Mouse (Mus musculus) liver, embryonic 13.5 days (tissue): Measurements from ENCODE around the gene Hspa1l. TPM values are rescaled to one million over a fixed set of nuclear protein-coding genes. Genes with fewer than 3 reads are reported as not detected.
"Not testable (repeated sequence)": the region's sequence is repeated elsewhere in the genome, so short reads cannot be mapped to it uniquely, and the experiment has no call there.

Experiments used
- ATAC-seq: fragments of 200-750 bp; cut with Nextera tagmentation; 2 replicates; pipeline ENCODE4 v1.8.0; 2017; ENCODE audit warnings: low read depth, mild to moderate bottlenecking, moderate number of reproducible peaks, moderate library complexity
- DNase-seq: peaks from one replicate; pipeline ENCODE4 v3.0.0; 2022
- H3K27ac ChIP-seq: fragments of 300-500 bp; sonication (generic); 2 replicates; pipeline ENCODE4 v1.5.1; 2015; ENCODE audit warnings: moderate library complexity, mild to moderate bottlenecking, inconsistent platforms
- H3K27me3 ChIP-seq: fragments of 300-500 bp; sonication (generic); 2 replicates; pipeline ENCODE4 v1.6.1; 2015; ENCODE audit warnings: mild to moderate bottlenecking, inconsistent platforms
- H3K36me3 ChIP-seq: fragments of 300-500 bp; sonication (generic); 2 replicates; pipeline ENCODE4 v1.6.1; 2015; ENCODE audit warnings: mild to moderate bottlenecking, inconsistent platforms
- H3K4me1 ChIP-seq: fragments of 300-500 bp; sonication (generic); replicated peaks from 2 replicates; pipeline ENCODE4 v1.6.1; 2015; ENCODE audit warnings: inconsistent platforms
- H3K4me2 ChIP-seq: fragments of 300-500 bp; sonication (generic); 2 replicates; pipeline ENCODE4 v1.6.1; 2015; ENCODE audit warnings: inconsistent platforms, mild to moderate bottlenecking, moderate library complexity
- H3K4me3 ChIP-seq: fragments of 300-500 bp; sonication (generic); replicated peaks from 2 replicates; pipeline ENCODE4 v1.5.1; 2015; ENCODE audit warnings: mild to moderate bottlenecking, inconsistent platforms
- H3K9ac ChIP-seq: fragments of 300-500 bp; sonication (generic); 2 replicates; pipeline ENCODE4 v1.6.1; 2015; ENCODE audit warnings: mild to moderate bottlenecking, inconsistent platforms
- H3K9me3 ChIP-seq: fragments of 300-500 bp; sonication (generic); replicated peaks from 2 replicates; pipeline ENCODE4 v1.6.1; 2016; ENCODE audit warnings: inconsistent platforms
- WGBS: fragments of 180-500 bp; shearing (Covaris S2); methylation state at CpG from one replicate; pipeline ENCODE4 v1.1.7; 2015; ENCODE audit not compliant: insufficient replicate concordance; 5-methylcytosine and 5-hydroxymethylcytosine counted together
- polyA plus RNA-seq: library from polyadenylated mRNA; unstranded; fragments of >200 nt; fragmentation: Nextera tagmentation; extraction: Ambion mirVana; gene quantifications from 2 replicates; pipeline ENCODE4 v1.2.1, GENCODE M21; 2015

Gene Hspa1l
- polyA plus RNA-seq, 1 experiment from 2014 or later: 0.10 TPM

GRCm38 (mm10) chr17:34999871-35000716, 27.6 kb downstream of the Hspa1l start:
- peak; percentile 73 for DNase-seq
- H3K4me1 ChIP-seq: peaks cover 76% of the 10 kb centered on the region
- peak overlapping the region; percentile 97 for H3K27ac ChIP-seq
- peaks cover 51% of the 10 kb centered on the region for H3K36me3 ChIP-seq
- ATAC-seq: peak; percentile 24
- peak overlapping the region; percentile 85 for H3K4me2 ChIP-seq
- WGBS: 5% methylated on average over 31 of the region's 32 CpGs
- H3K27me3 ChIP-seq, H3K9me3 ChIP-seq: not testable (repeated sequence)
- peak overlapping the region; percentile 79 for H3K4me3 ChIP-seq
- peak overlapping the region; percentile 91 for H3K9ac ChIP-seq

DNA sequence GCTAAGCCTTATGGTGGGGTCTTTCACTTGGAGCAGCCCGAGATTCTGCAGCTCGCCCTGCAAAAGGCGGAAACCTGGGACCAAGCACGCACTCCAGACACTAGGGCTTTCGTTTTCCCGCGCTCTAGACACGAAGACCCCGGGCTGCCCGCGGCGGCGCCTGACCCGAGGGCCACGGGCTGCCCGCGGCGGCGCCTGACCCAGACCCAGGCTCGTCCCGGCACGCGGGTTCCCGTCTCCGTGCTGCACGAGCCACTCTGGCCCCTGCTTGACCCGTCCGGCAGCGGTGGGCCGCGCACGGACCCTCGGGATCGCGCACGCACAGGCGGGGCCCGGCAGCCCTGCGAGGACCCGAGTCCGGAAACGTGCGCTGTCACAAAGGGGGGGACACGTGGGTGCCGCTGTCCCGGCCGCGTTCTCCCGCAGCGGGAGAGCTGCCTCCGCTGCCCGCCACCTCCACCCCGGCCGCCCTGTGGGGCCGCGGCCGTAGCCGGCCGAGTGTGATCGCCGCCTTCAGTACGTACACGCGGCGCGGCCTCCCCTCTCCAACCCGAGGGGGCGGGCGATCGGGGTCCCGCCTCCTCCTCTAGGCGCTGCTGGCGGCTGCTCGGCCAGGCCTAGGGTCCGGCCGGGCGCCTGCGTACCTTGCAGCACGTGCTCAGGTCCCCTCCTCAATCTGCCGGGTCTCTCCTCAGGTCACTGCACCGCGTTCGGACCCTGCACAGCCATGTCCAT, 28.4 kb downstream of the Hspa1l start, which contains the start of gene Vars:
Gene Vars, plus strand, starts transcription at position 271 of the 735 bp plus-strand sequence.
- DNase-seq (peak; percentile 84), ATAC-seq (peak; percentile 75)
- Histone ChIP-seq H3K4me1 (peaks cover 71% of the 10 kb centered on the region), H3K9me3 (no peaks in the 10 kb centered on the region), H3K27ac (peak within 1 kb of the TSS; percentile 97), H3K9ac (peak within 1 kb of the TSS; percentile 91), H3K4me3 (peak within 1 kb of the TSS; percentile 79), H3K27me3 (no peaks in the 10 kb centered on the region), H3K4me2 (peak within 1 kb of the TSS; percentile 85), H3K36me3 (peaks cover 54% of the 10 kb centered on the region)
- WGBS: under 1% methylated on average over 83 of the region's 83 CpGs

DNA sequence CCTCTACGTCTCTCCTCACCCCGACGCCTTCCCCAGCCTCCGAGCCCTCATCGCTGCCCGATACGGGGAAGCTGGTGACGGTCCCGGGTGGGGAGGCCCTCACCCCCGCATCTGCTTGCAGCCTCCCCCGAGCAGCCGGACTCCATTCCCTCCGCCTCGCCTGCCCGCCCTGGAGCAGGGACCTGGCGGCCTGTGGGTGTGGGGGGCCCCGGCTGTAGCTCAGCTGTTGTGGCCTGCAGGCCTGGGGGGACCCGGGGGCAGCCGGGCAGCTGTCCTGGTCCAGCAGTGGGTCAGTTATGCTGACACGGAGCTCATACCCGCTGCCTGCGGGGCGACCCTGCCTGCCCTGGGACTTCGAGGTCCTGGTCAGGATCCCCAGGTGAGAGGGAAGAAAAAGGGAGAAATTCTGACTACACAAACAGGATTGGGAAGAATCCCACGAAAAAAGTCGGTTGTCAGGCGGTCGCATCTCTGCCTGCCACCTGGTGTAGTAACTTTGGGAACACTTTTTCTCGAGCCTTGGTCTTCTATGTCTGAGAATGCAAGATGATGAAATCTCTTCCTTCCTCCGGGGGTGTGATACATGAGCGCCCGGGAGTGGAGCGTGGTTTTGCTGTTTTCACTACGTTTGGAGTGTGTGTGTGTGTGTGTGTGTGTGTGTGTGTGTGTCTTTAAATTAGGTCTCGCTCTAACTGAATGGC, 29.1 kb downstream of the Hspa1l start:
- Histone ChIP-seq H3K9ac (peak overlapping the region; percentile 91), H3K27me3 (no peaks in the 10 kb centered on the region), H3K4me2 (peak overlapping the region; percentile 85), H3K9me3 (no peaks in the 10 kb centered on the region), H3K4me1 (peaks cover 66% of the 10 kb centered on the region), H3K4me3 (peak overlapping the region; percentile 79), H3K36me3 (peaks cover 55% of the 10 kb centered on the region), H3K27ac (peak overlapping the region; percentile 97)
- peak; percentile 19 for ATAC-seq
- WGBS: under 1% methylated on average over 35 of the region's 35 CpGs
- DNase-seq: no peak

GRCm38 (mm10) chr17:35002153-35002865, 29.8 kb downstream of the Hspa1l start:
- Histone ChIP-seq H3K9ac (peak overlapping the region; percentile 91), H3K4me1 (peaks cover 58% of the 10 kb centered on the region)

DNA sequence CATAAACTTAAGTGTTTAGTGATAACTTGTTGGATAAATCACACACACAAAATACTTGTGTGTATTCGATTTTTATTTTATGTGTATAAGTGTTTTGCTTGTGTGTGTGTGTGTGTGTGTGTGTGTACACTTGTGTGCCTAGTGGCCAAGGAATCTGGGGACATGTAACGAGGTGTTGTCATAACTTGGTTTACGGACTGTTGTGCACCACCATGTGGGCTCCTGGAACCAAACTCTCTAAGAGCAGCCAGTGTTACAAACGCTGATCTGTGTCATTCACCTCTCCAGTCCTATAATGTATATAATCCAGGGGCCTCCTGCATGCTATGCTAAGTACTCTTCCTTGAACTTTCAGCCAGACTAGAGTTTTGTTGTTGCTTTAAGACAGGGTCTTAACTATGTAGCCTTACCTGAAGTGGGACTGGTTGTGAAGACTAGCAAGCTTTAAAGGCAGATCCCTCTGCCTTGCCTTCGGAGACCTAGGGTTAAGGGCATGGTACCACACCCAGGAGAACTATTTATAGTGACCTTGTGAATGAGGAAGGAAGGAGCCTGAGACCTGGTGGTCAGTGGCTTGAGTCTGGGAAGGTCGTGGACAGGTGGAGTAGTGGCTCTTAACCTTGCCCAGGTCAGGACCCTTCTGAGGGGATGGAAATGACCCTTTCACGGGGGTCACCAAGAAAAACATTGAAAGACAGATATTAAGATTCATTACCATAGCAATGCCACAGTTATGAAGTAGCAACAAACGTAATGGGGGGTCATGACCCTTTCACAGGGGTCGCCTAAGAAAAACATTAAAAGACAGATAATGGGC, 30.7 kb downstream of the Hspa1l start:
- Histone ChIP-seq H3K9ac (peak overlapping the region; percentile 91), H3K27me3 (no peaks in the 10 kb centered on the region), H3K27ac (peak overlapping the region; percentile 97), H3K4me3 (peak overlapping the region; percentile 79), H3K4me2 (peak overlapping the region; percentile 85), H3K9me3 (no peaks in the 10 kb centered on the region), H3K4me1 (peaks cover 49% of the 10 kb centered on the region), H3K36me3 (peaks cover 55% of the 10 kb centered on the region)
- ATAC-seq: no peak
- WGBS: 40% methylated on average over 9 of the region's 9 CpGs
- DNase-seq: no peak

More at GRCm38 (mm10) chr17:35002153-35002865, 29.8 kb downstream of the Hspa1l start:
- Histone ChIP-seq H3K4me3 (peak overlapping the region; percentile 79), H3K36me3 (peaks cover 55% of the 10 kb centered on the region), H3K9me3 (no peaks in the 10 kb centered on the region), H3K27ac (peak overlapping the region; percentile 97), H3K4me2 (peak overlapping the region; percentile 85), H3K27me3 (no peaks in the 10 kb centered on the region)
- ATAC-seq (peak; percentile 44), DNase-seq (peak; percentile 56)
- 2% methylated on average over 12 of the region's 12 CpGs for WGBS

DNA sequence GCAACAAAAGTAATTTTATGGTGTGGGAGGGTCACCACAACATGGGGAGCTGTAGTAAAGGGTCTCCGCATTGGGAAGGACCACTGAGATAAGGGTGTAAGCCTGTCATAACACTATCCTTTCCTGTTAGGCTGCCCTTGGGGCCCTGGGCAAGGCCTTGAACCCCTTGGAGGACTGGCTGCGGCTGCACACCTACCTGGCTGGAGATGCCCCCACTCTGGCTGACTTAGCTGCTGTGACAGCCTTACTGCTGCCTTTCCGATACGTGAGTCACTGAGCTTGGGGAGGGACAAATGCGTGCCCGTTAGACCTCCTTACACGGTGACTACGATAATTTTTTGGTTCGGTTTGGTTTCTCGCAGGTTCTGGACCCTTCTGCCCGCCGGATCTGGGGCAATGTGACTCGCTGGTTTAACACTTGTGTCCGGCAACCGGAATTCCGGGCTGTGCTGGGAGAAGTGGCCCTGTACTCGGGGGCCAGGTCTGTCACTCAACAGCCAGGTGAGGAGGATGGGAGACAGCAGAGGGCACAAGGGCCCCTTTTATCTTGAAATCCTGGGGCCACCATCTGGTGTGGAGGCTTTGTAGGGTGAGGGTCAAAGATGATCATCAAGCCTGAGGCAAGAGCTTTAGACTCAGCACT, 31.7 kb downstream of the Hspa1l start:
- Histone ChIP-seq H3K4me1 (peaks cover 40% of the 10 kb centered on the region), H3K27me3 (no peaks in the 10 kb centered on the region), H3K9me3 (no peaks in the 10 kb centered on the region), H3K4me2 (peak overlapping the region; percentile 85), H3K36me3 (peaks cover 55% of the 10 kb centered on the region), H3K9ac (peak overlapping the region; percentile 42), H3K4me3 (no peak overlapping the region), H3K27ac (peak overlapping the region; percentile 97; the same call in 1 of the 2 replicates)
- WGBS: 85% methylated on average over 17 of the region's 17 CpGs
- ATAC-seq (no peak), DNase-seq (no peak)

DNA sequence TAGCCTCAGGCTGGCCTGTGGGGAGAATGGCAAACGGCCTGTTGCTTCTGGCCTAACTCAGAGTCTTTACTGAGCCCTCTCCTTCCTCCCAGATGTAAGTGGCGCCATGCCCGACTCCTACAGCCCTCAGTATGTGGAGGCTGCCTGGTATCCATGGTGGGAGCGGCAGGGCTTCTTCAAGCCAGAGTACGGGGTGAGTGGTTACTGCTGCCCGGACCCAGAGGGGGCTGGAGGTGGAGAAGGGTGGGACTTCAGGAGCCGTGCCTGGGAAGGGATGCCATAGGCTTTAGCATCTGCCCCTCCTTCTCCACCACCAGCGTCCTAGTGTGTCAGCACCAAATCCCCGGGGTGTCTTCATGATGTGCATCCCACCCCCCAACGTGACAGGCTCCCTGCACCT, 32.7 kb downstream of the Hspa1l start:
- Histone ChIP-seq H3K4me2 (no peak overlapping the region), H3K9me3 (no peaks in the 10 kb centered on the region), H3K4me3 (no peak overlapping the region), H3K36me3 (peaks cover 62% of the 10 kb centered on the region), H3K27ac (peak overlapping the region; percentile 53; the same call in 1 of the 2 replicates), H3K27me3 (no peaks in the 10 kb centered on the region), H3K4me1 (peaks cover 30% of the 10 kb centered on the region), H3K9ac (no peak overlapping the region)
- no peak for ATAC-seq
- 91% methylated on average over 10 of the region's 10 CpGs for WGBS
- no peak for DNase-seq

DNA sequence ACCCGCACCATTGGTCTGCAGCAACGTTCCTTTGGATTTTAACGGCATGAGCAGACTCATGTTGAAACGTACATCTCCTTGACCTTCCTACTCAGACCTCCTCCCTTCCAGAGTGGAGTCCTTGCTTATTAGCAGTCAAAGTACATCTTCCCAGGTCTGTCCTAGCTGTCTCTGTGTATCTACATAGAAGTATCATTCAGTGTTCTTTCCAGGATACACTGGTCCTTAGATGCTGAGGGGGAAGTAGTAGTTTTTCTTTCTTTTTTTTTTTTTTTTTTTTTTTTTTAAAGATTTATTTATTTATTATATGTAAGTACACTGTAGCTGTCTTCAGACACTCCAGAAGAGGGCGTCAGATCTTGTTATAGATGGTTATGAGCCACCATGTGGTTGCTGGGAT, 33.4 kb downstream of the Hspa1l start:
- H3K4me3 ChIP-seq: not testable (repeated sequence)

DNA sequence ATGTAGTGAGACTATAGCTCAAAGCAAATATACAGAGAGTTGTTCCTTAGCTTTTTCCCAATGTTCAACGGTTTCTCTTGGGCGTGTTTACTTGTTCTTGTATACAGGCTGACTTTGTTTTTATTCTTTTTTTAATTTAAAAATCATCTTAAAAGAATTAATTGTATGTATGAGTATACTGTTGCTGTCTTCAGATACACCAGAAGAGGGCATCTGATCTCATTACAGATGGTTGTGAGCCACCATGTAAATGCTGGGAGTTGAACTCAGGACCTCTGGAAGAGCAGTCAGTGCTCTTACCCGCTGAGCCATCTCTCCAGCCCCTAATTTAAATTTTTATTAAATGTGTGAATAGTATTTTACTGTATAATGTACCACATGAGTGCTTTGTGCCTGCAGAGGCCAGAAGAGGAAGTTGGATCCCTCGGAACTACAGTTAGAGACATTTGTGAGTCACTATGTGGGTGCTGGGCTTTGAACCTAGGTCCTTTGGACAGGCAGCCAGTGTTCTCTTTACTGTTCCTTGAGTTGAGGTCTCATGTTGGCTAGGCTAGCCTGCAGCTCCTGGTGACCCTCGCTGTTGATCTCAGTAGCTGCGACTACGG, 35.0 kb downstream of the Hspa1l start:
- peaks cover 85% of the 10 kb centered on the region for H3K36me3 ChIP-seq
- no peaks in the 10 kb centered on the region for H3K9me3 ChIP-seq
- H3K9ac ChIP-seq: no peak overlapping the region
- no peak overlapping the region for H3K27ac ChIP-seq
- WGBS: 90% methylated on average over 7 of the region's 7 CpGs
- DNase-seq (no peak), ATAC-seq (no peak)
- no peaks in the 10 kb centered on the region for H3K27me3 ChIP-seq
- H3K4me3 ChIP-seq: no peak overlapping the region
- peaks cover 26% of the 10 kb centered on the region for H3K4me1 ChIP-seq
- H3K4me2 ChIP-seq: no peak overlapping the region

More for the DNA sequence above, 33.4 kb downstream of the Hspa1l start:
- DNase-seq, ATAC-seq, H3K9ac ChIP-seq, H3K4me2 ChIP-seq, H3K9me3 ChIP-seq, H3K27me3 ChIP-seq, H3K27ac ChIP-seq: not testable (repeated sequence)
- 83% methylated on average over 4 of the region's 5 CpGs for WGBS
- peaks cover 30% of the 10 kb centered on the region for H3K4me1 ChIP-seq
- peaks cover 69% of the 10 kb centered on the region for H3K36me3 ChIP-seq
